In genomic region chr8:73099542-73099941, GRCm38 (mm10) we compare ENCODE assay signal across 27 mouse cellular contexts.
"Had no signal": no experiment of that assay in that cellular context is flagged by ENCODE, and none has a peak within 500 bp of the region (broad histone marks: within the 10 kb centered on the region; RNA-seq: fewer than 3 reads in every experiment).

No protein-coding gene starts in this region.

- H3K4me2 ChIP-seq: intestine, embryonic 15.5 days; kidney, embryonic 15.5 days; limb, embryonic 13.5 days; liver, embryonic 13.5 days; lung, embryonic 15.5 days; midbrain, embryonic 13.5 days; neural tube, embryonic 13.5 days; stomach, embryonic 15.5 days had no signal

- DNase-seq: kidney, adult 11 months; kidney, adult 8-10 months; kidney, postnatal 10 days; kidney, postnatal 36 days; layer of hippocampus, adult 9-11 months; liver; liver, embryonic 13.5 days; lung, postnatal 10 days; lung, postnatal 4 days; retina, postnatal 1 day; right cerebral cortex, postnatal 25 days; spleen, adult 18-20 months; thymus, postnatal 25 days had no signal

- H3K9me3 ChIP-seq: intestine, embryonic 15.5 days; kidney, embryonic 15.5 days; limb, embryonic 10.5 days; limb, embryonic 13.5 days; liver, embryonic 13.5 days; lung, embryonic 15.5 days; megakaryocyte, embryonic 14.5 days; midbrain, embryonic 10.5 days; midbrain, embryonic 13.5 days; neural tube, embryonic 13.5 days; stomach, embryonic 15.5 days had no signal

- H3K9ac ChIP-seq: intestine, embryonic 15.5 days; kidney, embryonic 15.5 days; limb, embryonic 13.5 days; liver, embryonic 13.5 days; lung, embryonic 15.5 days; midbrain, embryonic 13.5 days; neural tube, embryonic 13.5 days; stomach, embryonic 15.5 days had no signal

- H3K27me3 ChIP-seq: intestine, embryonic 15.5 days; kidney, embryonic 15.5 days; limb, embryonic 13.5 days; liver, embryonic 13.5 days; lung, embryonic 15.5 days; megakaryocyte, embryonic 14.5 days; midbrain, embryonic 13.5 days; neural tube, embryonic 13.5 days; stomach, embryonic 15.5 days had no signal

- H3K36me3 ChIP-seq: intestine, embryonic 15.5 days; kidney, embryonic 15.5 days; limb, embryonic 10.5 days; liver, embryonic 13.5 days; lung, embryonic 15.5 days; midbrain, embryonic 10.5 days; midbrain, embryonic 13.5 days; stomach, embryonic 15.5 days had no signal

- H3K27ac ChIP-seq: intestine, embryonic 15.5 days; kidney, embryonic 15.5 days; layer of hippocampus, adult 2 months; left cerebral cortex, adult 2 months; limb, embryonic 10.5 days; limb, embryonic 13.5 days; liver, embryonic 13.5 days; lung, embryonic 15.5 days; midbrain, embryonic 10.5 days; midbrain, embryonic 13.5 days; neural tube, embryonic 13.5 days; stomach, embryonic 15.5 days had no signal

- ATAC-seq: intestine, embryonic 15.5 days; midbrain, embryonic 13.5 days; midbrain, embryonic 16.5 days had no signal

- H3K4me3 ChIP-seq: intestine, embryonic 15.5 days; kidney, embryonic 15.5 days; layer of hippocampus, adult 2 months; left cerebral cortex, adult 2 months; limb, embryonic 10.5 days; limb, embryonic 13.5 days; liver, embryonic 13.5 days; lung, embryonic 15.5 days; megakaryocyte, embryonic 14.5 days; midbrain, embryonic 10.5 days; midbrain, embryonic 13.5 days; myocyte; neural tube, embryonic 13.5 days; stomach, embryonic 15.5 days had no signal

- H3K4me1 ChIP-seq: intestine, embryonic 15.5 days; kidney, embryonic 15.5 days; limb, embryonic 10.5 days; limb, embryonic 13.5 days; lung, embryonic 15.5 days; neural tube, embryonic 13.5 days; stomach, embryonic 15.5 days had no signal
